Comparison of ENCODE assay signal across 9 mouse cellular contexts in the genomic region with DNA sequence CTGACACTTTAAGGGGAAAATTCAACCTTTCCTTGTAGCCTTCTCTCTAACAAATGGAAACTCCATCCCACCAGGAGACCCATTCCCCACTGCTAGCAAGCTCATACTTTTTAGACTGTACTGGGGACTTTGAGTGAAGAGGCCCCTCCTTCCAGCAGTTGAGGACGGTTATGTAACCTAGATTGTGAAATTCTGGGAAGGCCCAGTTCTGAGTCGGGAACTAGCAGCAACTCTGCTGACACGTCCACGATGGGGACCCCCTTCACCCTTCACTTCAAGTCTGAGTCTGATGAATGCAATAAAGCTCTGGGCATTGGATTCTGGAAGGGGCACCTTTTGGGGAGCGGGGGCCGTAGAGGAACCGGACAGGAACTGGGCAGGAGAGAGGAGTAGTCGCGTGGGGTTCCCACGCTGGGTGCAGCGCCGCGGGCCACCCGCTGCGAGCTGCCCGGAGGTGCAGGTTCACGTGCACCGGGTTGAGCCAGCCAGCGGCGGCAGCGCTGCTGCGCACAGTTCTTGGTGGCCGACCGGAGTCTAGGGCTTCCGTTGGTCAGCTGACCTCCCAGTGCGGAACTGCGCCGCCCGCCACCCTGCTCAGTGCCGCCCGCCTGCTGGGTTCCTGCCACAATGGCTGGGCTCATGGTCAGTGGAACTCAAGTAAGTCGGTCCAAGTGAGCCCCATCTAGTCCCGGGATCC. TPM values are rescaled to one million over a fixed set of nuclear protein-coding genes. Genes with fewer than 3 reads are reported as not detected.
DNase-seq lines count a peak whose midpoint lies in the region; ATAC-seq and TF ChIP-seq lines count a peak whose summit lies in the region.
"Had no signal": no experiment of that assay in that cellular context is flagged by ENCODE, and none has a peak within 500 bp of the region (broad histone marks: within the 10 kb centered on the region; RNA-seq: fewer than 3 reads in every experiment).

A gene (plus strand): TSS at position 461 of the 697 bp plus-strand sequence.

- H3K4me1 ChIP-seq in forebrain, embryonic 15.5 days: peaks cover 6% of the 10 kb centered on the region
- H3K4me1 ChIP-seq in lung, embryonic 14.5 days (ENCODE audit: insufficient read depth): peaks cover 6% of the 10 kb centered on the region; the same call in 1 of the 2 replicates
- peaks cover 18% of the 10 kb centered on the region for H3K4me1 ChIP-seq in neural tube, embryonic 15.5 days

- H3K36me3 ChIP-seq in forebrain, embryonic 15.5 days: no peaks in the 10 kb centered on the region
- H3K36me3 ChIP-seq in lung, embryonic 14.5 days (ENCODE audit: insufficient read depth): no peaks in the 10 kb centered on the region
- H3K36me3 ChIP-seq in neural tube, embryonic 15.5 days: no peaks in the 10 kb centered on the region

- H3K27ac ChIP-seq in forebrain, embryonic 15.5 days (replicated peaks): no peak within 1 kb of the TSS
- 0 out of 2 replicates have a peak within 1 kb of the TSS, but pooled peaks have one; percentile 18 for H3K27ac ChIP-seq in lung, embryonic 14.5 days (ENCODE audit: low read depth)
- H3K27ac ChIP-seq in neural tube, embryonic 15.5 days (replicated peaks): no peak within 1 kb of the TSS

- ATAC-seq in forebrain, embryonic 15.5 days (replicated peaks): no peak
- peak; percentile 76 for ATAC-seq in lung, embryonic 14.5 days (ENCODE audit: insufficient read depth)
- ATAC-seq in neural tube, embryonic 15.5 days (ENCODE audit: low FRiP score): no peak

- H3K9me3 ChIP-seq in forebrain, embryonic 15.5 days: no peaks in the 10 kb centered on the region
- H3K9me3 ChIP-seq in lung, embryonic 14.5 days (ENCODE audit: low read depth, low read length): no peaks in the 10 kb centered on the region
- H3K9me3 ChIP-seq in neural tube, embryonic 15.5 days (replicated peaks): no peaks in the 10 kb centered on the region

- TF ChIP-seq CTCF in lung, embryonic 14.5 days (IDR thresholded peaks at IDR 0.05; ENCODE audit: low read depth): no peak; the same call in 1 of the 2 replicates

- peaks cover 46% of the 10 kb centered on the region; the same call in 1 of the 2 replicates for H3K27me3 ChIP-seq in forebrain, embryonic 15.5 days
- no peaks in the 10 kb centered on the region for H3K27me3 ChIP-seq in lung, embryonic 14.5 days (ENCODE audit: insufficient read depth, low read length)
- peaks cover 16% of the 10 kb centered on the region; the same call in 1 of the 2 replicates for H3K27me3 ChIP-seq in neural tube, embryonic 15.5 days (replicated peaks)

- peak within 1 kb of the TSS; percentile 38 for H3K4me2 ChIP-seq in forebrain, embryonic 15.5 days (replicated peaks)
- H3K4me2 ChIP-seq in lung, embryonic 14.5 days: peak within 1 kb of the TSS; percentile 91
- peak within 1 kb of the TSS; percentile 72 for H3K4me2 ChIP-seq in neural tube, embryonic 15.5 days

- intact Hi-C loops in heart, postnatal 14 days (cut with DNase I): no loop called here

- H3K9ac ChIP-seq in forebrain, embryonic 15.5 days (replicated peaks): no peak within 1 kb of the TSS
- peak within 1 kb of the TSS; percentile 58 for H3K9ac ChIP-seq in lung, embryonic 14.5 days
- H3K9ac ChIP-seq in neural tube, embryonic 15.5 days (replicated peaks): peak within 1 kb of the TSS; percentile 34; the same call in 1 of the 2 replicates

- H3K4me3 ChIP-seq in forebrain, embryonic 15.5 days: peak within 1 kb of the TSS; percentile 16
- H3K4me3 ChIP-seq in lung, embryonic 14.5 days (ENCODE audit: low read depth, low read length): peak within 1 kb of the TSS; percentile 43
- peak within 1 kb of the TSS; percentile 35 for H3K4me3 ChIP-seq in neural tube, embryonic 15.5 days (replicated peaks)

- peak; percentile 6 for DNase-seq in cerebellum, adult 11-12 months
- no peak for DNase-seq in cerebellum, adult 9-10 months
- DNase-seq in heart, postnatal 14 days: peak; percentile 73 to 77
- peak; percentile 1 to 27 for DNase-seq in layer of hippocampus, adult 18-20 months (ENCODE audit: low spot score in 2 of 2)
- peak; percentile 80 for DNase-seq in lung, embryonic 14.5 days
- peak; percentile 63 for DNase-seq in testis, postnatal 10 days (ENCODE audit: low spot score)

- WGBS in forebrain, embryonic 15.5 days: 3% methylated on average over 33 of the region's 33 CpGs
- 3% methylated on average over 33 of the region's 33 CpGs for WGBS in lung, embryonic 14.5 days
- WGBS in neural tube, embryonic 15.5 days: 4% methylated on average over 33 of the region's 33 CpGs

RNA-seq across cellular contexts. Expression of the gene that starts here (rescaled TPM):
- 0.15 TPM in 1 of 2 replicates, not detected in the other for polyA plus RNA-seq in forebrain, embryonic 15.5 days (2015; fragmentation: Nextera tagmentation; extraction: Ambion mirVana)
- 1 to 10 TPM in 1 of 2 experiments, under 1 TPM in 1; 0.76 to 1.0 TPM for total RNA-seq in heart, postnatal 14 days (2021)
- 1 to 10 TPM; 1.1 to 1.3 TPM for total RNA-seq in layer of hippocampus, adult 18-20 months (2021)
- 0.35 and 1.1 TPM in 2 replicates for polyA plus RNA-seq in lung, embryonic 14.5 days (2014; fragmentation: Nextera tagmentation; extraction: Ambion mirVana)
- 0.49 and 0.68 TPM in 2 replicates for polyA plus RNA-seq in neural tube, embryonic 15.5 days (2015; fragmentation: Nextera tagmentation; extraction: Ambion mirVana)
- polyA plus RNA-seq: C2C12 had no signal

Comparison
In these comparisons a context has a peak if more than half of its experiments do, and no peak if none do; other contexts are left out.
1. H3K4me2 ChIP-seq: peak in every context shown above with its lines; median percentile 91 in lung, embryonic 14.5 days; 72 in neural tube, embryonic 15.5 days; 38 in forebrain, embryonic 15.5 days.